Mouse (Mus musculus): Measurements from ENCODE around the gene Chrd.

DNA sequence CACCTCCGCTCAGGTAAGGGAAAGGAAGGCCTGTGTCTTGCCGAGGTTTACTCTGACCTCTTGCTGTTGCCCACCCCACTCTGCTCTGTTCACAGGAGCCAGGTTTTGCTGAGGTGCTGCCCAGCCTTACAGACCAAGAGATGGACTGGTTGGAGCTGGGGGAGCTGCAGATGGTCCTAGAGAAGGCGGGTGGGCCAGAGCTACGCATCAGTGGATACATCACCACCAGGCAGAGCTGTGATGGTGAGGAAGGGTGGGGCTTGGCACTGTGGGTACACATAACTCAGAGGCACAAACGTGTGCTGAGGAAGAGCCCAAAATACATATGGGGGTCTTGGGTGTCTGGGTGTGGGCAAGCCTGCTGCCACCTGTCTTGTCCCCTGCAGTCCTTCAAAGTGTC is 2.7 kb downstream of the Chrd start:
- TF ChIP-seq CTCF (conservative IDR thresholded peaks at IDR 0.05; ENCODE audit: insufficient read depth, insufficient read length, low read depth, low read length): no peak
- TF ChIP-seq POLR2A (IDR thresholded peaks at IDR 0.05; ENCODE audit: low read depth, low read length): no peak

Data from kidney, adult 2 months (tissue).